Mouse (Mus musculus): Measurements from ENCODE around the gene St6galnac3. TPM values are rescaled to one million over a fixed set of nuclear protein-coding genes. Genes with fewer than 3 reads are reported as not detected.
"Not testable (repeated sequence)": the region's sequence is repeated elsewhere in the genome, so short reads cannot be mapped to it uniquely, and the experiment has no call there.

The St6galnac3 gene
- total RNA-seq (2017) = 9.1 and 13.5 TPM in 2 replicates

DNA sequence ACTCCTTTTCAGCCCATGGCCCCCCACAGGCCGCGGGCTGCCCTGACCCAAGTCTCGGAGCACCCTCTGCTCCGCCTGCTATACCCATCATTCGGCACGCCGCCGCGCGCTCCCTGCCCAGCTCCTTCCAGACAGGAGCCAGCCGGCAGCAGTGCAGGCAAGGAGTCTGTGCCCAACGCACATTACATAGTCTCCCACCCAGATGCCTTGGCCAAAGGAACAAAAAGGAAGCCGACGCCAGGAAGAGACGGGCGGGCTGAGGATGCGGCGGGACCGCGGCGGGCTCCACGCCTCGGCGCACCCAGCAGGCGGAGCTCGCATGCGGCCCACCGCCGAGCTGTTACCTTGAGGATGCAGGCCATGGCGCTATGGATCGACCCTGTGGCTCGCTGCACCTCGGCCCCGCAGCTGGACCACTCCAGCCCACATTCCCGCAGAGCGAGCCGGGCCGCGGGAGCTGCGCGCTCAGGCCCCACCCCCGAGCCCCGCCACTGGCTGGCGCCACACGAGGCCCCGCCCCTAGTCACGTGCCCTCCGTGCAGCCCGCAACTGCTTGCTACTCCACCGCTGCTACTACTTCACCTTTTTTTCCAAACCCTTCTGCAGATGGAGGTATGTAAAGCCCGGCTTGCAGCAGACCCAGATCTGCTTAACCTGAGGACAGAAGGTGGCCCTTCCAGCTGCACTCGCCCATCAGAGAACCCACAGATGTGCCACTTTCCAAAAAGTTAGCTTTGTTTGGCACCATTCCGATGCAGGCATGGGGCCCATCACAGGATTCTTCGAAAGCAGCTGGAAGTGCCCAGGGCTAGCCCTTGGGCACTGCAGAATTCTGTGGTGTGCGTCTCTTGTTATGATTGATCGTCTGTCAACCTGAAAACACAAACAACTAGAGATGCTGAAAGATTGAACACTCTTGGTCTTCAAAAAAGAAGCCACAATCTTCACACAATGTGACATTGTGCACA, at the start of gene St6galnac3:
Gene St6galnac3 (minus strand): TSS at position 474 of the 968 bp plus-strand sequence.
- peak; percentile 85 to 86 for ATAC-seq (replicated peaks in 1 of 2; ENCODE audit: insufficient read depth in 1 of 2, low FRiP score in 2 of 2, low TSS enrichment in 1 of 2, low read depth in 1 of 2, poor library complexity in 2 of 2, severe bottlenecking in 2 of 2)

DNA sequence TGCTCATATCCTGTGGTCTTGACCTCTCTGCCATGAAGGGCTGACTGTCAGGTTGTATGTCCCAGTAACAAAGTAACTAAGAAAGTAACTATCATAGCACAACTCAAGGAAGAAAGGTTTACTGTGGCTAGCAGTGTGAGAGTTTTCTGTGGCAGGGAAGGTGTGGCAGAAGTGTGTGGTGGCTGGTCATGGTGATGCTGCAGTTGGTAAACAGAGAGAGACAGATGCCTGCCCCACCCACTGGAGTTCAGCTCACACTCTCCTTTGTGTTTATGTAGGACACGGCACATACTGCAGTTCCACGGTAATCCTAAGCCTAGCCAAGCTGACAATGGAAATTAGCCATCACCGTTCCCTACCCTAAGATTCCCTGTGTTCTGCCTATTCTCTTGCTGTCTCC, 49.6 kb upstream of the St6galnac3 start:
- no peak for ATAC-seq (replicated peaks in 1 of 2; ENCODE audit: insufficient read depth in 1 of 2, low FRiP score in 2 of 2, low TSS enrichment in 1 of 2, low read depth in 1 of 2, poor library complexity in 2 of 2, severe bottlenecking in 2 of 2)

GRCm38 (mm10) chr3:153771479-153771878, 46.5 kb upstream of the St6galnac3 start:
- no peak for ATAC-seq (replicated peaks in 1 of 2; ENCODE audit: insufficient read depth in 1 of 2, low FRiP score in 2 of 2, low TSS enrichment in 1 of 2, low read depth in 1 of 2, poor library complexity in 2 of 2, severe bottlenecking in 2 of 2)

- ATAC-seq (replicated peaks in 1 of 2; ENCODE audit: insufficient read depth in 1 of 2, low FRiP score in 2 of 2, low TSS enrichment in 1 of 2, low read depth in 1 of 2, poor library complexity in 2 of 2, severe bottlenecking in 2 of 2) = no peak
Observed at GRCm38 (mm10) chr3:153770573-153770972, 45.6 kb upstream of the St6galnac3 start.

DNA sequence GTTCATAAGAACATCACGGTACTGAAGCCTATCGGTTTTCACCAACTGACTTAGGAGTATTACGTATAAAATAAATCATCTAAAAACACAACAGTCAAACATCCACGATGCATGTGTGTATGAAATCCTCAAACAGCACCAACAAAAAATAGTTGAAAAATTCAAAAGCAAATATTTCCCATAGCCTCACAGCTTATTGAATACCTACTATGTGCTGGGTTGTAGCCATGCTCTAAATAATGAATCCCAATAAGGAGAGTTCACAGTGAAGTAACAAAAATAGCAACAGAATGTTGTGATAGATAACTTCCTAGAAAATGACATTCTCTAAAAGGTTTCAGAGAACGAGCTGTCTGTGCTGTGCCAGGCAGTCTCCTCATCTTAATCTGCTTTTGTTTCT, 44.2 kb upstream of the St6galnac3 start:
- no peak for ATAC-seq (replicated peaks in 1 of 2; ENCODE audit: insufficient read depth in 1 of 2, low FRiP score in 2 of 2, low TSS enrichment in 1 of 2, low read depth in 1 of 2, poor library complexity in 2 of 2, severe bottlenecking in 2 of 2)

DNA sequence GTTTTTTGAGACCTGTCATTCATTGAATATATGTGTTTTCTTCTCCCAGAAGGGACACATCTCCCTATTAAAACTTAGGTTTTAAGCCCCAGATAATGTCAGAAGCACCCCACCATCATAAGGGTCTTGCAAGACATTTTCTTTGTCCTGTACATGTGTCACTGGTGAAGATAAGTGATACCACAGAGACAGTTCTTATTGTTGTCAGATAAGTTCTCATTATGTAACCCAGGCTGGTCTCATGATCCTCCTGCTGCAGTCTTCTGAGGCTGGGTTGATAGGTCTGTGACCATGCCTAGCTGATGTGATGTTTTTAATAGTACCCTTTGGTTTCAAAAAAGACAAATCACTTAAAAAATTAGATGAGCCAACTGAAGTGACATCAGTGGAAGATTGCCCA, 40.2 kb upstream of the St6galnac3 start:
- ATAC-seq (replicated peaks in 1 of 2; ENCODE audit: insufficient read depth in 1 of 2, low FRiP score in 2 of 2, low TSS enrichment in 1 of 2, low read depth in 1 of 2, poor library complexity in 2 of 2, severe bottlenecking in 2 of 2) = no peak

GRCm38 (mm10) chr3:153764760-153765159, 39.8 kb upstream of the St6galnac3 start:
- peak; percentile 31 to 43; a peak in 1 of 4 replicates for ATAC-seq (replicated peaks in 1 of 2; ENCODE audit: insufficient read depth in 1 of 2, low FRiP score in 2 of 2, low TSS enrichment in 1 of 2, low read depth in 1 of 2, poor library complexity in 2 of 2, severe bottlenecking in 2 of 2)

- no peak for ATAC-seq (replicated peaks in 1 of 2; ENCODE audit: insufficient read depth in 1 of 2, low FRiP score in 2 of 2, low TSS enrichment in 1 of 2, low read depth in 1 of 2, poor library complexity in 2 of 2, severe bottlenecking in 2 of 2)
Observed at GRCm38 (mm10) chr3:153761171-153761570, 36.2 kb upstream of the St6galnac3 start.

GRCm38 (mm10) chr3:153759269-153759668, 34.3 kb upstream of the St6galnac3 start:
- ATAC-seq (replicated peaks in 1 of 2; ENCODE audit: insufficient read depth in 1 of 2, low FRiP score in 2 of 2, low TSS enrichment in 1 of 2, low read depth in 1 of 2, poor library complexity in 2 of 2, severe bottlenecking in 2 of 2) = no peak

- no peak for ATAC-seq (replicated peaks in 1 of 2; ENCODE audit: insufficient read depth in 1 of 2, low FRiP score in 2 of 2, low TSS enrichment in 1 of 2, low read depth in 1 of 2, poor library complexity in 2 of 2, severe bottlenecking in 2 of 2)
Observed at GRCm38 (mm10) chr3:153756500-153756996, 31.6 kb upstream of the St6galnac3 start.

GRCm38 (mm10) chr3:153755785-153756326, 30.9 kb upstream of the St6galnac3 start:
- ATAC-seq (replicated peaks in 1 of 2; ENCODE audit: insufficient read depth in 1 of 2, low FRiP score in 2 of 2, low TSS enrichment in 1 of 2, low read depth in 1 of 2, poor library complexity in 2 of 2, severe bottlenecking in 2 of 2) = not testable (repeated sequence)

- no peak for ATAC-seq (replicated peaks in 1 of 2; ENCODE audit: insufficient read depth in 1 of 2, low FRiP score in 2 of 2, low TSS enrichment in 1 of 2, low read depth in 1 of 2, poor library complexity in 2 of 2, severe bottlenecking in 2 of 2)
Observed at GRCm38 (mm10) chr3:153751435-153751834, 26.5 kb upstream of the St6galnac3 start.

DNA sequence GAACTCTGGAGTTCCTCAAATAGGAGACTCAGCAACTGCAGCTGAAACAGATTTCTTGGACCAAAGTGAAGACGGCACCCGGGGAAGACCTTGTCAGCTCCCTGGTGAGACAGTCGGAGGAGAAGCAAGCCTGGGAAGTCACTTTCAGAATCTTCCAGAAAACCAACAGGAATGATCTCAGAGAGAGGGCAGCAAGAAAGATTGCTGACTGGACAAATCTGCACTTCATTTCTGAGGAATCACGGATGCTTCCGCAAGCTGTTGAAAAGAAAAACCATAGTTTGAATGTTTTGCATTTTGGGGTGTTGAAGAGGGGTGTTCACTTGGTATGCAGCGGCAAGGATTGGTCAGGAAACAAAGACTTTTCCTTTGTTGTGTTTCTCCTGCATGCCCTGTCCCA, 24.4 kb upstream of the St6galnac3 start:
- no peak for ATAC-seq (replicated peaks in 1 of 2; ENCODE audit: insufficient read depth in 1 of 2, low FRiP score in 2 of 2, low TSS enrichment in 1 of 2, low read depth in 1 of 2, poor library complexity in 2 of 2, severe bottlenecking in 2 of 2)

DNA sequence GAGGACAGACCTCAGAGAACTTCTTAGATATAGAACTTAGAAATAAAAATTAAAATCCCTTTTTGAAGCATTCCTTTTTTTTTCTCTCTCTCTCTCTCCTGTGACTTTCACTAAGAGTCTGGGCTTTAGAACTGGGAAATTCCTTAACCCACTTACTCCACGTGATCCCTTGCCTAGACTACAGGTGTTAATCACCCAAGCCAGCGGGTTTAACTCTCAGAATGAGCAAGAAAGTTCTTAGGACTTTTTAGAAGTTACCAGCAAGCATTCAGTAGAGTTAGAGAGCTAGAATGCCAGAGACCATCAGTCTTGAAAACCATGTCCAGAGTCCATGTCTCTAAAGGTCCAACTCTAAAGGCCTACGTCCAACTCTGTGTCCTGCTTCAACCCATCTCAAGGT, 23.3 kb upstream of the St6galnac3 start:
- no peak for ATAC-seq (replicated peaks in 1 of 2; ENCODE audit: insufficient read depth in 1 of 2, low FRiP score in 2 of 2, low TSS enrichment in 1 of 2, low read depth in 1 of 2, poor library complexity in 2 of 2, severe bottlenecking in 2 of 2)

GRCm38 (mm10) chr3:153745099-153745498, 20.1 kb upstream of the St6galnac3 start:
- peak; percentile 35 to 36; a peak in 1 of 4 replicates for ATAC-seq (replicated peaks in 1 of 2; ENCODE audit: insufficient read depth in 1 of 2, low FRiP score in 2 of 2, low TSS enrichment in 1 of 2, low read depth in 1 of 2, poor library complexity in 2 of 2, severe bottlenecking in 2 of 2)

- ATAC-seq (replicated peaks in 1 of 2; ENCODE audit: insufficient read depth in 1 of 2, low FRiP score in 2 of 2, low TSS enrichment in 1 of 2, low read depth in 1 of 2, poor library complexity in 2 of 2, severe bottlenecking in 2 of 2) = no peak
Observed at GRCm38 (mm10) chr3:153744447-153744846, 19.5 kb upstream of the St6galnac3 start.

DNA sequence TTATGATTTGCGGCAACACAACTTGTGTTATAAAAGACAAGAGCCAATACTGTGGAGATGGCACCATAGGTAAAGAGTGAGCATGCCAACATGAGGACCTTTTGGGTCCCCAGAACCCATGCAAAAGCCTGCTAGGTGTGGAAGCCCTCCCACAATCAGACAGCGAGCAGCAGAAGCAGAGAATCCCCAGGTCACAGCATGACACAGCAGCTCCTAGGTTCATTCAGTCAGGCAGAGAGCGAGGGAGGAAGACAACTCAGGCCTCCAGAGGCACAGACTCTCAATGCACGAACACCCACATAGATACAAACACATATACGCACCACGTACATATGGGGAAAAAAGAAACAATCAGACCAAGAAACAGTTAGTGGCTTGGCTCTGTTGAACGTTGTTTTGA, 16.8 kb upstream of the St6galnac3 start:
- no peak for ATAC-seq (replicated peaks in 1 of 2; ENCODE audit: insufficient read depth in 1 of 2, low FRiP score in 2 of 2, low TSS enrichment in 1 of 2, low read depth in 1 of 2, poor library complexity in 2 of 2, severe bottlenecking in 2 of 2)

DNA sequence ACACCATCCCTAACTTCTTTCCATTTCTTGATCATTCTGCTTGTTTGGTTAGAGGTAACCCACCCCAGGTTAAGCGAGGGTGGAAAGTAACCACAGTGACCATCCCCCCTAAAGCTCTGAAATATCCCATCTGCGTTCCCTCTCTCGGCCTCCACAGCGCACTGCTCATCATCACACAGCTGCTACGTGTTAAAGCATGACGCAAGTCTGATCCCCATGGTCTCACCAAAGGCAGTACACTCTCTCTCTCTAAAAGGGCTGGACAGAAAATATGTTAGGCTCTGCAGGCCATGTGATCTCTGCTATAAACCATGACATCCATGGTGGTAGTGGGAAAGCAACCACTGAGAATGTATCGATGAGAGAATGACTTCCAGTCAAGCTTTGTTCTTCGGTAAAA, 14.4 kb upstream of the St6galnac3 start:
- no peak for ATAC-seq (replicated peaks in 1 of 2; ENCODE audit: insufficient read depth in 1 of 2, low FRiP score in 2 of 2, low TSS enrichment in 1 of 2, low read depth in 1 of 2, poor library complexity in 2 of 2, severe bottlenecking in 2 of 2)

Measured in hematopoietic stem cell, adult 5-6 weeks (primary cell).